Mouse (Mus musculus) urinary bladder, adult 2 months (tissue): ENCODE measurements around the gene Strip2. TPM values are rescaled to one million over a fixed set of nuclear protein-coding genes. Genes with fewer than 3 reads are reported as not detected.
A peak's percentile ranks its signal among the peaks of the same experiment; 100 is the strongest.

Experiments
- DNase-seq: peaks from one replicate; pipeline ENCODE4 v3.0.0; 2022; ENCODE audit warnings: low spot score
- polyA plus RNA-seq: library from polyadenylated mRNA; depleted of rRNA; stranded (reverse); fragments of >200 nt; gene quantifications from 2 replicates; pipeline ENCODE4 v1.2.3, GENCODE M21; 2012; rRNA removed

Gene Strip2
- polyA plus RNA-seq, result 0.75 and 0.87 TPM in 2 replicates

DNA sequence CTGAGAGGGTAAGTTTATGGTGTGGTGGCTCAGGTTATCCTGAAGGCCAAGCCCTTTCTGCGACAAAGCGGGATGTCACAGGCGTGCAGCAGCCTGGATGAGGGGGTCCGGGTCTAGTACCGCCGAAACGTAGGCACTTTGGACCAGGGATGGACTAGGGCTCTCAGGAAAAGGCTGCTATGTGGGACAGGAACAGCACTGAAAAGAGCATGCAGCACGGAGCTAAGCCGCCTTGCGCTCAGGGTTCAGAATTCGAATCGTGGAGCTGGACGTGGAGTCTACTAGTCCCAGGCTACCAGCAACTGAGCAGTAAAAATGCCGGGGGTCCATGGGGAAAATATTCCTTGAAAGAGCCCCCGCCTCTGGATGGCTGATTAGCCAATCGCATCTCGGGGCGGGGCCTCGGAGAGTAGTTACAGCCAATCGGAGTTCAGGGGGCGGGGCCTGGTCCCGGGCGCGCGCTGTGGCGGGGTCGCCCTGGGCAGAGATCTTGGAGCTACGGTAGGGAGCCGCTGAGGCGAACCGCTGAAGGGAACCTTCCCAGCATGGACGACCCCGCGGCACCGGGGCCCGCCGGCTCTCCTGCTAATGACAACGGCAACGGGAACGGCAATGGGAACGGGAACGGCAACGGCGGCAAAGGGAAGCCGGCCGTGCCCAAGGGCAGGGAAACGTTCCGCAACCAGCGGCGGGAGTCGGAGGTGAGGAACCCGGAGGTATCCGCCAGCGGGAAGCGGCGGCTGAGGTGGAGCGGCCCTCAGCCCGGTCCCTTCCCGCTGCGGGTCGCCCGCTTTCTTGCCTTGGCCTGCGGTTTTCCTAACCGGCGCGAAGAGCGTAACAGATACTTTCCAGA is at the start of gene Strip2:
Strip2 (plus strand) TSS at position 483 of the 853 bp plus-strand sequence.
- peak; percentile 83 for DNase-seq

DNA sequence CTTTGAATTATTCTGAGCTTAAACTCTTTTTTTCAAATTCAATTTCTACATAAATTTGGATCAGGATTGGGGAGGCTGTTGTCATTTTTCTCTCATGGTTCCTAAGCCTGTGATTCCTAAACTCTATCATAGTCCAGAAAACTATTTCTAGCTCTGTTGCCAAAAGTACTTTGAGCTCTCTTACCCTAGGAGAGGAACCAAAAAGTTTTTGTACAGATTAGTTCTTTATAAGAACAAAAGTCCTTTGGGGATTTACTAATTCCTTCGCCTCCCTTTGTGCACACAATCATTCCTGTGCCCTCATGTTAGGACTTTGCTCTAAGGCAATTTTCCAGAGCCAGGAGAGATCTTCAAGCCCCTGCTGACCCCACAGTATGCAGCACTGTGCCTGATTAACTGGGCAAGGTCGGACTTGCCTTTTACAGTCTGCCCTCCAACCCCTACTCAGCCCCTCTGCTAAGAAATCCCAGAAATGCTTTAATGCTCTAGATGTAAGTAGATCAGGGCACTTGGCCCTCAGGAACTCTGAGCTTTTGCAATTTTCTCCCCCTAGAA is 48.4 kb upstream of the Strip2 start:
- no peak for DNase-seq

GRCm38 (mm10) chr6:29873654-29874053 is 43.2 kb upstream of the Strip2 start:
- DNase-seq, result no peak

DNA sequence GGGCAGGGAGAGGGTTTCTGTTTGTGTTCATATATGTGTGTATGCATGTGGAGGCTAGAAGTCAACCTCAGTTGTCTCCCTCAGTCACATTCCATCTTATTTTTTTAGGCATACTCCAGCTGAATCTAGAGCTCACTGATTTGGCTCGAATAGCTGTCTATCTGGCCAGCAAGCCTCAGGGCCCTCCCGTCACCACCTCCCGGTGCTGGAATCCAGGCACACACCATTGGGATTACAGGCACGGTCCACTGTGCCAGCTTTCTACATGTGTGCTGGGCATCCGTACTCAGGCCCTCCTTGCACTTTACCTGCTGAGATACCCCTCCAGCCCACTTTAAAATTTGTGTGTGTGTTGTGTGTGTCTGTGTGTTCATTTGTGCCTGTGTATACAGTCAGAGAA is 41.2 kb upstream of the Strip2 start:
- no peak for DNase-seq

DNA sequence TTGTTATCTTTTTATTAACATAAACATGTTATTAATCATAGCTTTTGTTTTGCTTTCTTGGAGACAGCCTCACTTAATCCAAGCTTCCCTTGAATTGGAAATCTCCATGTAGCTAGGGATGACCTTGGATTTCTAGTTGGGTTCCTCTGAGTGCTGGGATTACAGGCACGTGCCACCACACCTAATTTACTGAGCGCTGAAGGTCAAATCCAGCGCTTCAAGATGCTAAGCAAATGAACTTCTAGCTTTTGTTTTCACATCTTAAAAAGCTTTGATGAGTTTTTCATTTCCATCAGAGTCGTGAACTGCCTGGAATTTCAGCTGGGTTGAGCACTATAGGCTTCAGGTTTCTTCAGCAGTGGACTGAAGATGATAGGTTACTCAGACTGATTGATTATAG is 40.0 kb upstream of the Strip2 start:
- DNase-seq, result no peak

GRCm38 (mm10) chr6:29879579-29879978 is 37.2 kb upstream of the Strip2 start:
- DNase-seq, result no peak

DNA sequence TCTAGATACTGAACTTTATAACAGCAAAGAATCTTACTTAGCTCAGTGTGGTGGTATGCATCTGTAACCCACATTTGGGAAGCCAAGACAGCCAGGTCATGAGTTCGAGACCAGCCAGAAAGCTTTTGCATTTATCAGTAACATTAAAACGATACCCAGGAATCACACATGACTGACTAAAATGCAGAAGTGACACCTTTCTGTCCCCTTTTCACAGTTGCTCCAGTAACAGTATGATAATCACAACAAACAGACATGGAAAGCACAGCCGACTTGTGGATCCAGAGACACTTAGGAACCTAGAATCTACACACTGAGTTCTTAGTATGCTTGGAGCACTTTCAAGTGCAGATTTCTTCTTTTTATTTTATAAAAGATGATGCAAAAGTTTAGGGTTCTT is 36.0 kb upstream of the Strip2 start:
- no peak for DNase-seq

GRCm38 (mm10) chr6:29881936-29882335 is 34.9 kb upstream of the Strip2 start:
- DNase-seq, result no peak

DNA sequence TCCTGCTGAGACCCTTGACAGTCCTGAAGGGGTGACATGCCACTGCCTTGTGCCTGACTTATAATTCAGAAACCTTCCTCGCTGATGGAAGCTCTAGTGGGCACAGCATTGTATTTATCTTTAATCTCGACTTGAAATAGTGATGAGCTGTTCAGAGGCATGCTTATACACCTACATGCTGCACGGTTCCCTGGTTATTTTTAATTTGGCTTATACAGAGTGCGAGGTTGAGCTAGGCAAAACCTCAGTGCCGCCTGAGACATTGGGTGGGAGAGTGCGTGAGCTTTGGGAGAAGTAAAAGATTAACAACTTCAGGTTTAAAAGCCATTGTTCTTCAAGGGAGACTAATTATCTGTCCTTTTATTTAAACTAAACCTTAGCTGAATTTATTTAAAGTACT is 33.9 kb upstream of the Strip2 start:
- DNase-seq, result no peak

DNA sequence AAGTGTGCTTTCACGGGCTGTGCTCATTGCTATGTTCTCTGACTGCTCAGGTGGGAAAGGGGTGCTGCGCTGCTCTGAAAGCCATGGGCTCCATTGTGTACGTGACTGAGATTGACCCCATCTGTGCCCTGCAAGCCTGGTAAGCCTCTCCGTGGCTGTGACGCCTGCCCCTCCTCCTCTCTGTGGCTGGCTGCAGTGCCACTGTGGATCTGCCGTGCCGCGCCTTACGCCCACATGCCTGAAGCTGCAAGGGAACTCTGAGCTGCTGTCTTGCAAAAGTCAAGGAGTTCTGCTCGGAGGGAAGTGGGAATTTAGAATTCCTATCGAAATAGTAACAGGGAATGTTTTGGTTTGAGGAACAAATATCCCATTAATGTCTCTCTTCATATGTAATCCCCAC is 25.7 kb upstream of the Strip2 start:
- no peak for DNase-seq

- no peak for DNase-seq
Observed at GRCm38 (mm10) chr6:29896976-29897375, 19.8 kb upstream of the Strip2 start.

- DNase-seq, result no peak
Observed at GRCm38 (mm10) chr6:29901450-29901849, 15.4 kb upstream of the Strip2 start.

GRCm38 (mm10) chr6:29902256-29902655 is 14.6 kb upstream of the Strip2 start:
- no peak for DNase-seq

DNA sequence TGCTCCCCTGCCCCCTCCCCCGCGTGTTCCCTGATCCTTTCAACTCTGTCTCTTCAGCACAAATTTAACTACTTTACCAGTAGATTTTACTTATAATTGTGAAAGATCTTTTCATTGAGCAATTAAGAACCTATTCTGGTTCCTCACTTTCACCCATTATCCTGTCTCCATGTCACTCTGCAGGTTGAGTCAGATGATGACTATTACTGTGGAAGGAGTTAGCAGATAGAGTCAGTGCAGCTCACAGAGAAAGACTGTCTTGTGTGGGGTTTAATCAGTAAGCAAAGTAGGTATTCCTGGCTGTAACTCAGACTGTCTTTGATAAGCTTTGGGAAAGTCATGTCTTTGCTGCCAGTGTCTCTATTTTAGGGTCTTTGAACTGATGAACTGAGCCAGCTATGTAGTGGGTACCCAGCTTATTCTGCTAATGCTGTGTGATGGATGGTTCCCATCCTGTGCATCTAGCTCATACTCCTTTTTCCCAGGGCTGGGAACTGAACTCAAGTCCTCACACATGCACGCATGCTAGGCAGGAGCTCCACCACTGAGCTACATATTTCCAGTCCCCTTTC is 13.4 kb upstream of the Strip2 start:
- no peak for DNase-seq

DNA sequence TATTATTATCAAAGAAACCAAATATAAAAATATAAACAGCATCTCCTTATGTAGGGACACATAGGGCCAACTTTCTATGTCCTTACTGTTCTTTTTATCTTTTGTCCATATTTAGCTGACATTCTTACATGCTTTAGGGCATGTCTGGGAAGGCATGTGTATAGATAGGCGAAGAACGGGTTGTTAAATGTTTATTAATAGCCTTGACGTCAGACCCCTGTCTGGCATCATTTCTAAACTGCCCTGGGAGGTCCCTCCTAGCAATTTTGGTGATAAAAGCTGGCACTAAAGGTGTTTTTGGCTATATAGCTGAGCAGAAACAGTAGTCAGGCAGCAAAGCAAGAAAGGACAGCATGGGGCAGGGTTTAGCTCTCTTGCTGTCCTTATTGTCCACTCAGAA is 12.5 kb upstream of the Strip2 start:
- no peak for DNase-seq

DNA sequence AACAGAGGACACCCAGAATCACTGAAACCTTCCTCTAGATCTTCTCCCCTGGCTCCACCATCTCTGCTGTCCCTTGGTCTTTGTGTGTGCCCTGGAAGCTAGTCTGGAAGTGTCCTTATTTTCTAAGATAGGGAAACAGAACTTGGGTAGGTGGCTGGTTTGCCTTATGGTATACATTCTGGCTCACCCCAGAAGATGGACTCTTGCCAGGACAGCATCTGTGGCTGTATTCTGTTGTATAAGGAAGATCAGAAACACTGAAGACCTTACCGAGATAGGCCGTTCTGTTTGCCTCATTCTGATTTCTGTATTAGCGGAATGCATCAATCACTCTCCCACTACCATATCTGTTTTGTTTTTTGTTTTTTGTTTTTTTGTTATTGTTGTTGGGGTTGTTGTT is 6.2 kb upstream of the Strip2 start:
- DNase-seq, result no peak

- no peak for DNase-seq
Observed at GRCm38 (mm10) chr6:29913673-29914072, 3.1 kb upstream of the Strip2 start.

- no peak for DNase-seq
Observed at GRCm38 (mm10) chr6:29914136-29914535, 2.7 kb upstream of the Strip2 start.

GRCm38 (mm10) chr6:29915836-29916235 is 976 bp upstream of the Strip2 start:
- no peak for DNase-seq

DNA sequence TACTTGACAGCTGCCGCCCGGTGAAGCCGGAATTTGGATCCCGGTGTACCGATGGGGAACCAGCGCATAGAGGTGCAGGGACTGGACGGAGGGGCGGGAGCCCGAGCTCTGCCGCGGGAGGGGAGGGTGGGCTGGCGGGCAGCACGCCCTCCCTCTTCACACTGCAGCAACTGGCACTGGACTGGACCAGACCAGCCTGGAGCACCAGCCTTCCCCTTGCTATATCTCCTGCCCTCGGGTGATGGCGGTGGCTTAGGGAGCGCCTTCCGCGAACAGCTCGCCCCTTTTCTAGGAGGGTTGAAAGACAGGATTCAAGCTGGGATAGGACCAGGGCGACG is 540 bp downstream of the Strip2 start:
- no peak for DNase-seq

- no peak for DNase-seq
Observed at GRCm38 (mm10) chr6:29917947-29918346, 1.1 kb downstream of the Strip2 start.

DNA sequence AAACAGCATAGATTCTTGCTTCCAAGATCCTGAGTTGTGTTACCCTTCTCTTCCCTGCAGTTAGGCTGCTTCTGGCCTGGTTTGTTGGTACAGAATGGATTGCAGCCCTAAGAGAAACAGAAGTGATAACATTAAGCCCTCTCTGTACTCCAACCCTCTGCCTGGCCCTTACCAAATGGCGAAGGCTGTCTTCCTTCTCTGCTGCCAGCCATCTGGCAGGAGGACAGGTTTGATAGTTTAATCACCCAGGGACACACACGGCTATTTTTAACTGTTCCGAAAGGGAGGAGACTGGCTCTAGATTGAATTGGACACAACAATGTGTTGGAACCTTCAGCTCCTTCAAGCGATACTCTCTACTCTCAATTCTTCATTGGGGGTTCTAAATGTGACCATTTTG is 6.7 kb downstream of the Strip2 start:
- DNase-seq, result no peak

DNA sequence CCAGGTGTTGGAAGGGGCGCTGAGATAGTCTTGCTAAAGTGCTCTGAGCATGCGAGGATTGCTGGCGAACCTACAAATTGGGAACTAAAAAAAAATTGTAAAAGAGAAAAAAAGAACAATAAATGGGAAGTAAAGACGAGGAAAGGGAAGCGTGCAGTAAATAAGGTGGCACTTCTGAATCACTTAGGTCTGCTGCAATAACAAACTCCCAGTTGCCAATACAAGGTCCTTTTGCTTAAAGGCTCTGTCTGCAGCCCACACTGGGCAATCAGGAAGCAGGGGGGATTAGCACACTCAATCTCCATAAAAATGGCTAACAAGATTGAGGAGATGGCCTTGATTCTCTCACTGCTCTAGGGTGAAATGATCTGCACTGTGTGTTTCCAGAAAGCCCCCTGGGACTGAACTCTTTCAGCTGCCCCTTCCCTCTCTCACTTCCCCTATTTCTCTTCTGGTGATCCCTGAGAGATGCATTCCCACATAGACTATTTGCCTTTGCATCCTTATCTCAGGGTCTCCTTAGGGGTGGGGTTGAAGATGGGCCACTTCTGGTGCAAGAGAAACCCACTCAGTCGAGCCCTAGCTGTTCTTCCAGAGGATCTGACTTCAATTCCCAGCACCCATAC is 8.9 kb downstream of the Strip2 start:
- DNase-seq, result no peak
